Mouse (Mus musculus) embryonic facial prominence, embryonic 15.5 days (tissue): Measurements from ENCODE around the gene Sh3pxd2b. TPM values are rescaled to one million over a fixed set of nuclear protein-coding genes. Genes with fewer than 3 reads are reported as not detected.
A peak's percentile ranks its signal among the peaks of the same experiment; 100 is the strongest.
"Not testable (repeated sequence)": the region's sequence is repeated elsewhere in the genome, so short reads cannot be mapped to it uniquely, and the experiment has no call there.

Experiments used
- ATAC-seq: fragments of 200-750 bp; cut with Nextera tagmentation; 2 replicates; pipeline ENCODE4 v1.8.0; 2017; ENCODE audit warnings: low read depth, moderate TSS enrichment; ENCODE audit not compliant: insufficient number of reproducible peaks, low FRiP score, low TSS enrichment
- H3K27ac ChIP-seq: fragments of 300-500 bp; sonication (generic); replicated peaks from 2 replicates; pipeline ENCODE4 v1.5.1; 2015; ENCODE audit warnings: mild to moderate bottlenecking, inconsistent platforms
- H3K27me3 ChIP-seq: fragments of 300-500 bp; sonication (generic); 2 replicates; pipeline ENCODE4 v1.6.1; 2015; ENCODE audit warnings: inconsistent platforms
- H3K36me3 ChIP-seq: fragments of 300-500 bp; sonication (generic); 2 replicates; pipeline ENCODE4 v1.6.1; 2015; ENCODE audit warnings: mild to moderate bottlenecking, inconsistent platforms
- H3K4me1 ChIP-seq: fragments of 300-500 bp; sonication (generic); 2 replicates; pipeline ENCODE4 v1.6.1; 2015; ENCODE audit warnings: inconsistent platforms
- H3K4me2 ChIP-seq: fragments of 300-500 bp; sonication (generic); replicated peaks from 2 replicates; pipeline ENCODE4 v1.6.1; 2015; ENCODE audit warnings: mild to moderate bottlenecking, inconsistent platforms
- H3K4me3 ChIP-seq: fragments of 300-500 bp; sonication (generic); replicated peaks from 2 replicates; pipeline ENCODE4 v1.5.1; 2015; ENCODE audit warnings: mild to moderate bottlenecking, inconsistent platforms
- H3K9ac ChIP-seq: fragments of 300-500 bp; sonication (generic); 2 replicates; pipeline ENCODE4 v1.6.1; 2015; ENCODE audit warnings: inconsistent platforms
- H3K9me3 ChIP-seq: fragments of 300-500 bp; sonication (generic); replicated peaks from 2 replicates; pipeline ENCODE4 v1.6.1; 2016; ENCODE audit warnings: inconsistent platforms
- WGBS: fragments of 180-500 bp; shearing (Covaris S2); methylation state at CpG from one replicate; pipeline ENCODE4 v1.1.7; 2015; 5-methylcytosine and 5-hydroxymethylcytosine counted together
- polyA plus RNA-seq: library from polyadenylated mRNA; unstranded; fragments of >200 nt; fragmentation: Nextera tagmentation; extraction: Ambion mirVana; gene quantifications from 2 replicates; pipeline ENCODE4 v1.2.1, GENCODE M21; 2015

The Sh3pxd2b gene
- polyA plus RNA-seq: 32.3 and 33.9 TPM in 2 replicates

GRCm38 (mm10) chr11:32347607-32348432 lies at the start of gene Sh3pxd2b:
Sh3pxd2b (plus strand) TSS chr11:32347820.
- H3K27ac ChIP-seq: peak within 1 kb of the TSS; percentile 89
- H3K4me2 ChIP-seq: peak within 1 kb of the TSS; percentile 89
- ATAC-seq: peak; percentile 85
- H3K4me1 ChIP-seq: peaks cover 37% of the 10 kb centered on the region
- H3K4me3 ChIP-seq: peak within 1 kb of the TSS; percentile 83
- peaks cover 25% of the 10 kb centered on the region for H3K36me3 ChIP-seq
- no peaks in the 10 kb centered on the region for H3K9me3 ChIP-seq
- H3K27me3 ChIP-seq: no peaks in the 10 kb centered on the region
- peak within 1 kb of the TSS; percentile 72 for H3K9ac ChIP-seq
- under 1% methylated on average over 69 of the region's 86 CpGs for whole genome bisulfite sequencing

- Histone ChIP-seq H3K27ac (no peak overlapping the region), H3K36me3 (no peaks in the 10 kb centered on the region), H3K4me2 (no peak overlapping the region), H3K27me3 (peaks cover 14% of the 10 kb centered on the region), H3K9ac (no peak overlapping the region), H3K4me3 (no peak overlapping the region), H3K4me1 (no peaks in the 10 kb centered on the region), H3K9me3 (no peaks in the 10 kb centered on the region)
- no peak for ATAC-seq
- 90% methylated on average over 1 of the region's 1 CpGs for WGBS
Measured at GRCm38 (mm10) chr11:32297866-32298531, 49.6 kb upstream of the Sh3pxd2b start.

GRCm38 (mm10) chr11:32298532-32298918 lies 49.1 kb upstream of the Sh3pxd2b start:
- Histone ChIP-seq H3K4me2 (no peak overlapping the region), H3K9me3 (no peaks in the 10 kb centered on the region), H3K4me1 (no peaks in the 10 kb centered on the region), H3K27me3 (peaks cover 14% of the 10 kb centered on the region), H3K36me3 (no peaks in the 10 kb centered on the region), H3K27ac (no peak overlapping the region), H3K4me3 (no peak overlapping the region), H3K9ac (no peak overlapping the region)
- ATAC-seq: no peak
- WGBS: 94% methylated on average over 2 of the region's 2 CpGs

- WGBS: 7% methylated on average over 16 of the region's 16 CpGs
- H3K9ac ChIP-seq, H3K4me1 ChIP-seq, ATAC-seq, H3K27ac ChIP-seq, H3K9me3 ChIP-seq, H3K36me3 ChIP-seq: not testable (repeated sequence)
- 0 out of 2 replicates have a peak within 1 kb of the TSS, but pooled peaks have one; percentile 13 for H3K4me3 ChIP-seq
- peaks cover 14% of the 10 kb centered on the region for H3K27me3 ChIP-seq
- H3K4me2 ChIP-seq: peak within 1 kb of the TSS; percentile 40
Measured at GRCm38 (mm10) chr11:32299865-32300264, 47.8 kb upstream of the Sh3pxd2b start, which contains the start of gene Hbq1a. Hbq1a (plus strand) TSS chr11:32300069.

- no peak overlapping the region for H3K27ac ChIP-seq
- H3K4me1 ChIP-seq: no peaks in the 10 kb centered on the region
- H3K36me3 ChIP-seq: no peaks in the 10 kb centered on the region
- peaks cover 14% of the 10 kb centered on the region for H3K27me3 ChIP-seq
- WGBS: 52% methylated on average over 15 of the region's 17 CpGs
- no peak overlapping the region for H3K9ac ChIP-seq
- H3K4me3 ChIP-seq: 0 out of 2 replicates have a peak overlapping the region, but pooled peaks have one; percentile 13
- ATAC-seq: no peak
- H3K9me3 ChIP-seq: no peaks in the 10 kb centered on the region
- H3K4me2 ChIP-seq: peak overlapping the region; percentile 40
Measured at GRCm38 (mm10) chr11:32300279-32301267, 47.0 kb upstream of the Sh3pxd2b start.

- Histone ChIP-seq H3K36me3 (no peaks in the 10 kb centered on the region), H3K4me1 (no peaks in the 10 kb centered on the region), H3K27ac (no peak overlapping the region), H3K4me2 (no peak overlapping the region), H3K9ac (no peak overlapping the region), H3K9me3 (no peaks in the 10 kb centered on the region), H3K27me3 (peaks cover 14% of the 10 kb centered on the region), H3K4me3 (no peak overlapping the region)
- ATAC-seq: no peak
- 63% methylated on average over 1 of the region's 1 CpGs for WGBS
Measured at GRCm38 (mm10) chr11:32301506-32301905, 46.1 kb upstream of the Sh3pxd2b start.

- ATAC-seq: no peak
- H3K4me2 ChIP-seq: no peak overlapping the region
- no peak overlapping the region for H3K4me3 ChIP-seq
- H3K36me3 ChIP-seq: no peaks in the 10 kb centered on the region
- WGBS: 31% methylated on average over 2 of the region's 2 CpGs
- H3K4me1 ChIP-seq: no peaks in the 10 kb centered on the region; the same call in 1 of the 2 replicates
- no peak overlapping the region for H3K9ac ChIP-seq
- no peaks in the 10 kb centered on the region for H3K9me3 ChIP-seq
- peaks cover 14% of the 10 kb centered on the region for H3K27me3 ChIP-seq
- H3K27ac ChIP-seq: no peak overlapping the region
Measured at GRCm38 (mm10) chr11:32302824-32303419, 44.7 kb upstream of the Sh3pxd2b start.

GRCm38 (mm10) chr11:32303455-32303854 lies 44.2 kb upstream of the Sh3pxd2b start:
- Histone ChIP-seq H3K9ac (no peak overlapping the region), H3K36me3 (no peaks in the 10 kb centered on the region), H3K4me1 (no peaks in the 10 kb centered on the region; the same call in 1 of the 2 replicates), H3K9me3 (no peaks in the 10 kb centered on the region), H3K4me3 (no peak overlapping the region), H3K27ac (no peak overlapping the region), H3K4me2 (no peak overlapping the region), H3K27me3 (peaks cover 14% of the 10 kb centered on the region)
- no peak for ATAC-seq
- WGBS: 68% methylated on average over 1 of the region's 1 CpGs

- no peak overlapping the region for H3K27ac ChIP-seq
- no peak overlapping the region for H3K4me2 ChIP-seq
- H3K9me3 ChIP-seq: no peaks in the 10 kb centered on the region
- no peaks in the 10 kb centered on the region for H3K27me3 ChIP-seq
- 80% methylated on average over 1 of the region's 1 CpGs for whole genome bisulfite sequencing
- H3K36me3 ChIP-seq: no peaks in the 10 kb centered on the region
- no peak overlapping the region for H3K4me3 ChIP-seq
- no peaks in the 10 kb centered on the region; the same call in 1 of the 2 replicates for H3K4me1 ChIP-seq
- ATAC-seq: no peak
- H3K9ac ChIP-seq: no peak overlapping the region
Measured at GRCm38 (mm10) chr11:32307006-32307405, 40.6 kb upstream of the Sh3pxd2b start.

- WGBS: 55% methylated on average over 4 of the region's 4 CpGs
Measured at GRCm38 (mm10) chr11:32309446-32309845, 38.2 kb upstream of the Sh3pxd2b start.

More at GRCm38 (mm10) chr11:32309446-32309845, 38.2 kb upstream of the Sh3pxd2b start:
- Histone ChIP-seq H3K9me3 (no peaks in the 10 kb centered on the region), H3K27ac (no peak overlapping the region), H3K4me3 (no peak overlapping the region), H3K36me3 (no peaks in the 10 kb centered on the region), H3K4me1 (no peaks in the 10 kb centered on the region; the same call in 1 of the 2 replicates), H3K27me3 (no peaks in the 10 kb centered on the region), H3K9ac (no peak overlapping the region), H3K4me2 (no peak overlapping the region)
- no peak for ATAC-seq
